Mouse (Mus musculus) layer of hippocampus, adult 9-10 months (tissue): ENCODE results near the gene Adam23.

Experiments used
- DNase-seq: peaks from one replicate; pipeline ENCODE4 v3.0.0; 2022; ENCODE audit warnings: low spot score

Gene Adam23

GRCm38 (mm10) chr1:63478946-63479345 is 33.3 kb downstream of the Adam23 start:
- no peak for DNase-seq

- no peak for DNase-seq
Observed at GRCm38 (mm10) chr1:63484646-63485045, 39.0 kb downstream of the Adam23 start.

GRCm38 (mm10) chr1:63486646-63487045 is 41.0 kb downstream of the Adam23 start:
- no peak for DNase-seq

GRCm38 (mm10) chr1:63491001-63491400 is 45.3 kb downstream of the Adam23 start:
- DNase-seq: no peak

- no peak for DNase-seq
Observed at GRCm38 (mm10) chr1:63493325-63493724, 47.6 kb downstream of the Adam23 start.

GRCm38 (mm10) chr1:63507386-63507785 is 61.7 kb downstream of the Adam23 start:
- no peak for DNase-seq

GRCm38 (mm10) chr1:63508801-63509200 is 63.1 kb downstream of the Adam23 start:
- DNase-seq: no peak

- no peak for DNase-seq
Observed at GRCm38 (mm10) chr1:63511416-63511815, 65.7 kb downstream of the Adam23 start.

GRCm38 (mm10) chr1:63517800-63518199 is 72.1 kb downstream of the Adam23 start:
- DNase-seq: no peak

GRCm38 (mm10) chr1:63518814-63519213 is 73.1 kb downstream of the Adam23 start:
- no peak for DNase-seq

- no peak for DNase-seq
Observed at GRCm38 (mm10) chr1:63529901-63530300, 84.2 kb downstream of the Adam23 start.

- DNase-seq: no peak
Observed at GRCm38 (mm10) chr1:63534271-63534827, 88.7 kb downstream of the Adam23 start.

GRCm38 (mm10) chr1:63539884-63540613 is 94.4 kb downstream of the Adam23 start:
- DNase-seq: no peak

- DNase-seq: no peak
Observed at GRCm38 (mm10) chr1:63544122-63544521, 98.4 kb downstream of the Adam23 start.

- no peak for DNase-seq
Observed at GRCm38 (mm10) chr1:63553039-63553438, 107.3 kb downstream of the Adam23 start.

GRCm38 (mm10) chr1:63561772-63562520 is 116.3 kb downstream of the Adam23 start:
- DNase-seq: no peak

GRCm38 (mm10) chr1:63563928-63564327 is 118.2 kb downstream of the Adam23 start:
- no peak for DNase-seq

- DNase-seq: no peak
Observed at GRCm38 (mm10) chr1:63566501-63566900, 120.8 kb downstream of the Adam23 start.

- no peak for DNase-seq
Observed at GRCm38 (mm10) chr1:63567031-63567430, 121.3 kb downstream of the Adam23 start.

GRCm38 (mm10) chr1:63572229-63572628 is 126.5 kb downstream of the Adam23 start:
- no peak for DNase-seq

- DNase-seq: no peak
Observed at GRCm38 (mm10) chr1:63573432-63573831, 127.7 kb downstream of the Adam23 start.

- DNase-seq: no peak
Observed at GRCm38 (mm10) chr1:63573864-63574611, 128.3 kb downstream of the Adam23 start.
